Mouse (Mus musculus) C2C12 (cell line): Measurements from ENCODE around the gene Htr5a. TPM values are rescaled to one million over a fixed set of nuclear protein-coding genes. Genes with fewer than 3 reads are reported as not detected.
A peak's percentile ranks its signal among the peaks of the same experiment; 100 is the strongest.

ENCODE experiments used
- H3K27me3 ChIP-seq: one replicate; pipeline ENCODE4 v1.6.1; 2011; ENCODE audit not compliant: control insufficient read depth, insufficient read depth, insufficient read length
- H3K36me3 ChIP-seq: one replicate; pipeline ENCODE4 v1.6.1; 2011; ENCODE audit not compliant: control insufficient read depth, insufficient read depth
- H3K4me3 ChIP-seq: one replicate; pipeline ENCODE4 v1.5.1; 2011; ENCODE audit warnings: mild to moderate bottlenecking, control low read depth; ENCODE audit not compliant: poor library complexity, insufficient read depth, severe bottlenecking
- H3K79me2 ChIP-seq: one replicate; pipeline ENCODE4 v1.6.1; 2011; ENCODE audit not compliant: control insufficient read depth, insufficient read depth
- H3K79me3 ChIP-seq: one replicate; pipeline ENCODE4 v1.6.1; 2011; ENCODE audit warnings: low read depth, control low read depth
- H3ac ChIP-seq: one replicate; pipeline ENCODE3; 2011; ENCODE audit warnings: low read depth; ENCODE audit not compliant: control insufficient read depth, insufficient read length
- CEBPB ChIP-seq: IDR thresholded peaks from one replicate; pipeline ENCODE4 v1.6.1; 2011; ENCODE audit warnings: low read depth, mild to moderate bottlenecking, control low read depth, moderate library complexity
- CTCF ChIP-seq: IDR thresholded peaks from one replicate; pipeline ENCODE4 v1.5.1; 2011; ENCODE audit not compliant: control insufficient read depth, insufficient read depth, insufficient read length
- FOSL1 ChIP-seq: IDR thresholded peaks from one replicate; pipeline ENCODE4 v1.8.0; 2011; ENCODE audit warnings: mild to moderate bottlenecking, low read length; ENCODE audit not compliant: poor library complexity, insufficient read depth, severe bottlenecking
- MAX ChIP-seq: IDR thresholded peaks from one replicate; pipeline ENCODE4 v1.6.1; 2011; ENCODE audit warnings: mild to moderate bottlenecking, control low read depth
- MYOD1 ChIP-seq: IDR thresholded peaks from one replicate; pipeline ENCODE4 v1.6.1; 2011; ENCODE audit warnings: low read depth; ENCODE audit not compliant: control insufficient read depth, insufficient read length
- MYOG ChIP-seq: IDR thresholded peaks from one replicate; pipeline ENCODE4 v1.6.1; 2011; ENCODE audit not compliant: control insufficient read depth, insufficient read length; ENCODE audit errors: extremely low read depth
- USF1 ChIP-seq: IDR thresholded peaks from one replicate; pipeline ENCODE4 v1.6.1; 2011; ENCODE audit warnings: low read depth, mild to moderate bottlenecking, control low read depth, moderate library complexity
- long read RNA-seq, 2 experiments: library from polyadenylated mRNA; unstranded; transcript quantifications; one replicate each; pipeline ENCODE4 v2.0.0; 2019 to 2020
- polyA plus RNA-seq: library from polyadenylated mRNA; unstranded; fragments of >200 nt; fragmentation: generic; extraction: Trizol; gene quantifications from one replicate; pipeline ENCODE4 v1.2.1, GENCODE M21; 2012; ENCODE audit warnings: missing spikeins

Gene Htr5a
- polyA plus RNA-seq, result not detected
- long read RNA-seq, experiment 1, result 0 reads
- long read RNA-seq, experiment 2, result 0 reads

DNA sequence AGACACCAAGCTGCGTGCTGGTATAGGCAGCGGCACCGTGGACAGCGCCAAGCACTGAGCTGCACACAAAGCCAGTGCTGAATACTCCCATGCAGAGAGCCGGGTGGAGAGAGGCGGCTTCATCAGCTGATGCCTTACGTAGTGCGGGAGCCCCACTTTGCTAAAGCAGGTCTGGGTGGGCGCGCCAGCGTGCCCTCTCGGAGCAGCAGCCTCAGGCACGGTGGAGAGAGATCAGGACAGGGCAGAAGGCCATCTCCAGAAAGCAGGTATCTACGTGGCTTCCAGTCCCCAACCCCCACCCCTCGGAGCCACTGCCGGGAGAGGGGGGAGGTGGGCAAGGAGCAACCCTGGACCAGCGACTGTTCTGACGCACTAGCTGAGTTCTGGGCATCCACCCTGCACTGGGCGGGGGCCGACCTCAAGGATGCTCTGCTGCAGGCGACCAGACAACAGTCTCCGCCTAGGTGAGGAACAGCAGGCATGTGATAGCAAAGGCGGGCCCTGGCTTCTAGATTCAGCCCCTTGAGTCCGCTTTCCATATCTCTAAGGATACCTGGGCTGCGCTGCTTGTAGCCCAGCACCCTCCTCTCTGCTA, at the start of gene Htr5a:
TSS of gene Htr5a (plus strand) at position 449 of the 595 bp plus-strand sequence.
- TF ChIP-seq FOSL1 (no peak), MYOD1 (no peak), USF1 (no peak), MYOG (no peak), MAX (no peak), CEBPB (no peak), CTCF (no peak)
- no peaks in the 10 kb centered on the region for H3K79me2 ChIP-seq
- H3K79me3 ChIP-seq, result no peaks in the 10 kb centered on the region
- no peak within 1 kb of the TSS for H3K4me3 ChIP-seq
- no peak within 1 kb of the TSS for H3ac ChIP-seq
- no peaks in the 10 kb centered on the region for H3K36me3 ChIP-seq
- H3K27me3 ChIP-seq, result peaks cover 13% of the 10 kb centered on the region

DNA sequence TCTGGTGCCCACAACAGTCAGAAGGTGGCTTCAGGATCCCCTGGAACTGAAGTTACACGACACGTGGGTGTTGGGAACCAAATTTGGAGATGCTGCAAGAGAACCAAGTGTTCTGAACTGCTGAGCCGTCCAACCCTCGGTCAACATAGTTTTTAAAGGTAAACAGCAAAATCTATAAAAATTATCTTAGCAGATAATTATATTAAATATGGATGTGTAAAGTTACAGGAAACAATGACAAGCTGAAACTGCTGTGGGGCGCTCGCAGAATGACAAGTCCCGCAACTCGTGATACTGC, 49.8 kb upstream of the Htr5a start:
- Histone ChIP-seq H3K79me3 (peaks cover 29% of the 10 kb centered on the region), H3K27me3 (no peaks in the 10 kb centered on the region), H3K36me3 (peaks cover 22% of the 10 kb centered on the region), H3ac (peak overlapping the region; percentile 56), H3K4me3 (peak overlapping the region; percentile 66), H3K79me2 (peaks cover 40% of the 10 kb centered on the region)
- no peak for TF ChIP-seq CEBPB
- no peak for TF ChIP-seq CTCF
- no peak for TF ChIP-seq USF1
- TF ChIP-seq MAX, result no peak
- TF ChIP-seq MYOG, result no peak
- TF ChIP-seq MYOD1, result no peak
- TF ChIP-seq FOSL1, result no peak

DNA sequence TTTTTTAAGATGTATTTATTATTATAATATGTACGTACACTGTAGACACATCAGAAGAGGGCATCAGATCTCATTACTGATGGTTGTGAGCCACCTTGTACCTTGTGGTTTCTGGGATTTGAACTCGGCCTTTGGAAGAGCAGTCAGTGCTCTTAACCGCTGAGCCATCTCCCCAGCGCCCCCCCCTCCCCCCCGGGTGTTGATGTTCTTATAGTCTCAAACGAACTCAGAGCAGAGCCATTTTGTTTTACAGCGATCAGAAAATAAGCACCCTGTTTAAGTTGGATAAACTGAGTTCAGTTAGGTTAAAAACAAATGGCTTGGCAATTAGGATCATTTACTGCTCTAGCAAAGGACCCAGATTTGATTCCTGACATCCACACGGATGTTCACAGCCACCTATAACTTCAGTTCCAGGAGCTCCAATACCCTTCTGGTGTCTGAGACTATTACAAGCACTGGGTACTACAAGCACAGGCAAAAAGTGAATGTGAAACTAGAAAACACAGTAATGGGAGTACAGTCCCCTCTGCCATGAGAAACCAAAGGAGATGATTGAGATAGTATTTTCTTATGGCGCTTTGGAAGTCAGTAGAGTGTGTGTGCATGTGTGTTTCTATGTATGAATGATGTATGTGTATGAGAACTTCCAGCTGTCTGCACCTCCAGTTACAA, 49.3 kb upstream of the Htr5a start:
- H3K4me3 ChIP-seq, result no peak overlapping the region
- no peaks in the 10 kb centered on the region for H3K27me3 ChIP-seq
- peaks cover 28% of the 10 kb centered on the region for H3K79me3 ChIP-seq
- peaks cover 16% of the 10 kb centered on the region for H3K36me3 ChIP-seq
- H3K79me2 ChIP-seq, result peaks cover 35% of the 10 kb centered on the region
- no peak overlapping the region for H3ac ChIP-seq
- no peak for TF ChIP-seq USF1
- no peak for TF ChIP-seq CEBPB
- no peak for TF ChIP-seq CTCF
- no peak for TF ChIP-seq FOSL1
- no peak for TF ChIP-seq MYOD1
- TF ChIP-seq MYOG, result no peak
- no peak for TF ChIP-seq MAX

DNA sequence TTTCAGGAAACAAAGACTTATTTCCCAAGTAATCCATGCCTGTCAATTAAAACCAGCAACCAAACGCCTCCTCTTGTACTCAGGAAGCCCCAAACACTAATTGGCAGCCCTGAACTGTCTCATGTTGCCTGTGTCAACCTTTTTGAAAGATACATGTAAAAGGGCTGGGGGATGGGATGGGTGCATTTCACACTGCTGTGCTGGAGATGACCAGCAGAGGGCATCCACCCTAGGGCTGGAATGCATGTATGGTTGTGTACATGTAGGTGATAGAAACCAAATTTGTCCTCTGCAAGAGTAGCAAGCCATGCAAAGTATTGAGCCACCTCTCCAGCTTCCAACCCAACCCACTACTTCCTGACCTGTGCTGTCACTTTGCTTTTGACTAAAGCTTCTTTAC, 48.0 kb upstream of the Htr5a start:
- no peak overlapping the region for H3ac ChIP-seq
- H3K36me3 ChIP-seq, result peaks cover 7% of the 10 kb centered on the region
- H3K79me3 ChIP-seq, result peaks cover 20% of the 10 kb centered on the region
- no peak overlapping the region for H3K4me3 ChIP-seq
- H3K27me3 ChIP-seq, result no peaks in the 10 kb centered on the region
- no peak for TF ChIP-seq MYOG
- no peak for TF ChIP-seq USF1
- TF ChIP-seq FOSL1, result no peak
- no peak for TF ChIP-seq CEBPB
- TF ChIP-seq CTCF, result no peak
- TF ChIP-seq MAX, result no peak
- TF ChIP-seq MYOD1, result no peak
- H3K79me2 ChIP-seq, result peaks cover 23% of the 10 kb centered on the region

DNA sequence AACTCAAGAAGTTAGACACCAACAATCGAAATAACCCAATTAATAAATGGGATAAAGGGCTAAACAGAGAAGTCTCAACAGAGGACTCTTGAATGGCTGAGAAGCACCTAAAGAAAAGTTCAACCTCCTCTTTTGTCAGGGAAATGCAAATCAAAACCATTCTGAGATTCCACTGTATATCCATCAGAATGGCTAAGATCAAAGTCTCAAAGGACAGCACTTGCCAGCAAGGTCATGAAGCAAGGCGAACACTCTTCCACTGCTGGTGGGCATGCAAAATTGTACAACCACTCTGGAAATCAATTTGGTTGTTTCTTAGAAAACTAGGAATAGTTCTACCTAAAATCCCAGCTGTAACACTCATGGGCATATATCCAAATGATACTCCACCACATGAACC, 27.7 kb upstream of the Htr5a start:
- Histone ChIP-seq H3K27me3 (no peaks in the 10 kb centered on the region), H3ac (no peak overlapping the region), H3K79me2 (no peaks in the 10 kb centered on the region), H3K79me3 (no peaks in the 10 kb centered on the region), H3K4me3 (no peak overlapping the region), H3K36me3 (no peaks in the 10 kb centered on the region)
- TF ChIP-seq MAX (no peak), MYOD1 (no peak), CTCF (no peak), FOSL1 (no peak), MYOG (no peak), CEBPB (no peak), USF1 (no peak)
